Mouse (Mus musculus): ENCODE data around the gene Clstn2. TPM values are rescaled to one million over a fixed set of nuclear protein-coding genes. Genes with fewer than 3 reads are reported as not detected.

Gene Clstn2
- total RNA-seq, 2 experiments from 2014 or later = 93.4 to 102 TPM

DNA sequence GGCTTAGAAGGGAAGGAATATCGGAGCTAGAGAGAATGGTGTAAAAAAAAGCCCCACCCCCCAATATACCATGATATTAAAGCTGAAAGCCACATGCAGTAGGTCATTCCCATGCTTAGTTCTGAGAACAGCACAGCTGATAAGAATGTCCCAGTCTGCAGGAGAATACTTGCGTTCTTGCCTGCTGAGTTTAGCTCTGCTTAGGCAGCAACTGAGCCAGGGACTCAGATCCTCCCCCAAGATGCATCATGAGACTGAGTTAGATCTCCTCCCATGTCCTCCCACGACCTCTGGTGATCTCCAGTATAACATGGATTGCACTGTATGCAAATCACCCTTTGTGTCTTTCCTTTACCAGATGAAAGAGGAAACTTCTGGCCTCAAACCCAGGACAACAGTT lies 219.8 kb downstream of the Clstn2 start:
- DNase-seq (ENCODE audit: extremely low spot score in 1 of 2, low spot score in 2 of 2) = no peak
- intact Hi-C loops (cut with DNase I) = no loop called here

GRCm38 (mm10) chr9:97807031-97807430 lies 225.9 kb downstream of the Clstn2 start:
- intact Hi-C loops (cut with DNase I) = no loop called here
- DNase-seq (ENCODE audit: extremely low spot score in 1 of 2, low spot score in 2 of 2) = no peak

GRCm38 (mm10) chr9:97793661-97794060 lies 239.3 kb downstream of the Clstn2 start:
- intact Hi-C loops (cut with DNase I) = no loop called here
- DNase-seq (ENCODE audit: extremely low spot score in 1 of 2, low spot score in 2 of 2) = no peak

DNA sequence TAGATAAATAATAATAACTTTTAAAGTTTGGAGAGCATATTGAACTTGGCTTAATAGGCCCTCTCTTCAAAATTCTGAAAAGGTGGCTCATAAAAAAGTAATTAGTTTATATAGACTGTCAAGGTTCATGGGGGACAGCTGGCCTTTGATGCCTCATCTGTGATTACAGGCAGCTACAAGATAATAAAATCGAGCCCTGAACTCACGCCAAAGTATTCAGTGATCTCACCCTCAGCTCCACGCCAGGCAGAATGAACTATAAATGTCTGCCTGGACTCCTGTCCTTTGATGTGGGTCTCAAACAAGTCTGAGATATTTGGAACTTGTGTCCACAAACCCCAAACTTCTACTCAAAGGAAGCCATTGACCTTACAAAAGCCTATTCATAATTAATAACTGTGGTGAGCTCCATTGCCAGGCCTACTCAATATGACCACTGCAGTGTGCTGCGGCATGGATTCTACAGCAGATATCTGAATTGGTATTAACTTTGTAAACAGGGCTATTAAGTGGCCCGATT lies 244.8 kb downstream of the Clstn2 start:
- intact Hi-C loops (cut with DNase I) = no loop called here
- no peak for DNase-seq (ENCODE audit: extremely low spot score in 1 of 2, low spot score in 2 of 2)

GRCm38 (mm10) chr9:97780032-97780616 lies 252.9 kb downstream of the Clstn2 start:
- DNase-seq (ENCODE audit: extremely low spot score in 1 of 2, low spot score in 2 of 2) = no peak
- intact Hi-C loops (cut with DNase I) = no loop called here

- intact Hi-C loops (cut with DNase I) = no loop called here
- DNase-seq (ENCODE audit: extremely low spot score in 1 of 2, low spot score in 2 of 2) = no peak
These were observed 257.2 kb downstream of the Clstn2 start for GRCm38 (mm10) chr9:97775770-97776169.

DNA sequence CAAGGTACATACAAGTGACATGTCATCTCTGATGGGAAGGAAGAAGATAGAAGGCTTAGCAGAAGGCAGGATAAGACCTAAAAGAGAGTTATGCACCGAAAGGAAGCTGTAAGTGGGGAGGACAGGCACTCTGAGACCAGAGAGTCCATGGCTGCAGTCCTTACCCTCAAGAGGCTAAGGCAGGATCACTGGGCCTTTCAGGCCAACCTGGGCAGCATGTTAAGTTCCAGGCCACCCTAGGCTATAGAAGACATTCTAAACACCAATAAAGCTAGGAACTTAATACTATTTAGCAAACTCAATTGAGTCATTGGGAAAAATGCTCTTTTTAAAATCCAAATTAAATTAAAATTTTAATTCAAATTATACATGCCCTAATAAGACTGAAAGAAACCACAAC lies 258.0 kb downstream of the Clstn2 start:
- intact Hi-C loops (cut with DNase I) = no loop called here

GRCm38 (mm10) chr9:97773911-97774310 lies 259.1 kb downstream of the Clstn2 start:
- intact Hi-C loops (cut with DNase I) = no loop called here
- no peak for DNase-seq (ENCODE audit: extremely low spot score in 1 of 2, low spot score in 2 of 2)

More for the DNA sequence above, 258.0 kb downstream of the Clstn2 start:
- DNase-seq (ENCODE audit: extremely low spot score in 1 of 2, low spot score in 2 of 2) = no peak

GRCm38 (mm10) chr9:97772431-97772830 lies 260.6 kb downstream of the Clstn2 start:
- DNase-seq (ENCODE audit: extremely low spot score in 1 of 2, low spot score in 2 of 2) = no peak
- intact Hi-C loops (cut with DNase I) = no loop called here

GRCm38 (mm10) chr9:97769331-97769730 lies 263.6 kb downstream of the Clstn2 start:
- no peak for DNase-seq (ENCODE audit: extremely low spot score in 1 of 2, low spot score in 2 of 2)
- intact Hi-C loops (cut with DNase I) = no loop called here

DNA sequence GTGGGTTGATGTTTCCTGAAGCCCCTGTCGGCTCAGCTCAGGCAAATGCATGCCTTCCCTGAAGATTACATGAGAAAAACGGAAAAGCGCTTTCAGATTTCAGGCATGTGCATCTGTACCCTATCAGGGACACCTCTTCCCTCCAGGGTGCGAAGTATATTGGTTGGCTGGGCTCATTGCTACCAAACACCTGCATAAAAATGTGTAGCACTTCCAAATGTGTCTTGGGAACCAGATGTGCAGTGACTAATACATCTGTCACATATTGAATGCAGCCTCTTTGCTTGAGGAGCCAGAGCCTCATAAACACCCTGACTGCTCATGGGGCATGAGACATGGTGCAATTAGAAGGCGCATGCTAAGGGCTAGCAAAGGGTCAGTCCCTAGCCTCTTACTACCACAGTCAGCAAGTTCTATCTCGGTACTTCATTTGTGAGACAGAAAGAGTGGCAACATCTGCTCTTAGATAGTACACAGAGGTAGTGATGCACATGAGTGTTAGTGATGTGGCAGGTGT lies 267.7 kb downstream of the Clstn2 start:
- intact Hi-C loops (cut with DNase I) = no loop called here
- DNase-seq (ENCODE audit: extremely low spot score in 1 of 2, low spot score in 2 of 2) = no peak

DNA sequence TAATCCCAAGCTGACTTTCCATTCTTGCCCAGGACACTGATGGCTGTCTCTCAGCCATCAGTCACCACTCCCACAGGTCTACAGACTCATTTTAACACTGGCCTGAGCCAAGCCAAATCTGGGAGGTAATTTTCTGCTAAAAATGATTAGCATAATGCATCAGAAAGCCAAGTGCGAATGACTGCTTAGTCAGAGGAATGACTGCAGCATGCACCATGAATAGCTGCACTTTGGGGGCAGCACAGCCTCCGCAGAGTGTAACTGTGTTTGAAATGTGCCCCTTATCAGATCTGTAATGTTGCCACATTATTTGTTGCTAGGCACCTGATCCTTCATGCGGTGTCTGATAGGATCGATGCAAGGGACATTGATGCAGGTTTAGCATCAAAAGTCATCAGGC lies 269.9 kb downstream of the Clstn2 start:
- no peak for DNase-seq (ENCODE audit: extremely low spot score in 1 of 2, low spot score in 2 of 2)

DNA sequence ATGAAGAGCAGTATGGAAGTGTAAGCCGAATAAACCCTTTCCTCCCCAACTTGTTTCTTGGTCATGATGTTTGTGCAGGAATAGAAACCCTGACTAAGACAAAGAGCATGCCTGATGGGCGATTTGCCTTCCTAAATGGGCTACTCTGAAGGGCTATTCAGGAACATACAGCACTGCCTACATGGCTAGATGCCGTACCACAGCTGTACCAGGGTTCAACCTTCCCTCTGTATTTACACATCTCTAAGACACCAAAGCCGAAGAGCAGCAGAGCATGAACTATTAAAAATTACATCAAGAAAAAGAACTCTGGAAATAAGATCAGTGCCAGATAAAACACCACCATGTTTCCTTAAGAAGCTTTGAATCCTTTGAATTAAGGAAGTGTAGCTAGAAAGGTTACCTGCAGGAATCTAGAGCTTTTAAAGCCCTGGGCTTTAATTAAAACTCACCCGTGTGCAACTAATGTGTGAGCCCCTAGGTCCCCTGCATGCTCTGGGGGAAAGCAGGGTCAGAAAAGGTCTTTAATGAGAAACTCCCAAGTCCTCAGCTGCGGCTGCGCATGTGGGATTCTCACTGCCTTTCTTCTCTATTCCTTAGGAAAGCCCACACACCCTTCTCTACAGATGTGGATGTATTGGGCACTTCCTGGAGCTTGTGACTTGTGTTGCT lies 277.2 kb downstream of the Clstn2 start:
- no peak for DNase-seq (ENCODE audit: extremely low spot score in 1 of 2, low spot score in 2 of 2)
- intact Hi-C loops (cut with DNase I) = no loop called here

More for the DNA sequence above, 269.9 kb downstream of the Clstn2 start:
- intact Hi-C loops (cut with DNase I) = no loop called here

DNA sequence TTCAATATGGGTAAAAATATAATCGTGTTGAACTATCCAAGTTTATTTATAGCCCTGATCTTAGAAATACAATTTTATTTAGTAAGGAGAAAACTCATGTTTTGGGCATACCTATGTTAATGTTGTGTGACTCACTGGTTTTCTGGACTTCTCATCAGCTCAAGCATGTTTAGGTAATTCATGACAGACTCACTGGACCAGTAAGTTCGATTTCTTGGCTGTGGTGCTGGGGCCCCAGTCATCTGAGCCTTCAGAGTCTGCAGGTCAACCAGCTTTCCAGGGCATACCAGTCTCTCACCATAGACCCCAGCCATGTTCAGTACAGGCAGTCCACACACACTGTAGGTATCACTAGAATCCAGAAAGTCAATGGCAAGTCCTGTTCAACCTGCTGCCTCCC lies 279.3 kb downstream of the Clstn2 start:
- DNase-seq (ENCODE audit: extremely low spot score in 1 of 2, low spot score in 2 of 2) = no peak
- intact Hi-C loops (cut with DNase I) = no loop called here

GRCm38 (mm10) chr9:97746574-97746973 lies 286.4 kb downstream of the Clstn2 start:
- intact Hi-C loops (cut with DNase I) = no loop called here
- DNase-seq (ENCODE audit: extremely low spot score in 1 of 2, low spot score in 2 of 2) = no peak

DNA sequence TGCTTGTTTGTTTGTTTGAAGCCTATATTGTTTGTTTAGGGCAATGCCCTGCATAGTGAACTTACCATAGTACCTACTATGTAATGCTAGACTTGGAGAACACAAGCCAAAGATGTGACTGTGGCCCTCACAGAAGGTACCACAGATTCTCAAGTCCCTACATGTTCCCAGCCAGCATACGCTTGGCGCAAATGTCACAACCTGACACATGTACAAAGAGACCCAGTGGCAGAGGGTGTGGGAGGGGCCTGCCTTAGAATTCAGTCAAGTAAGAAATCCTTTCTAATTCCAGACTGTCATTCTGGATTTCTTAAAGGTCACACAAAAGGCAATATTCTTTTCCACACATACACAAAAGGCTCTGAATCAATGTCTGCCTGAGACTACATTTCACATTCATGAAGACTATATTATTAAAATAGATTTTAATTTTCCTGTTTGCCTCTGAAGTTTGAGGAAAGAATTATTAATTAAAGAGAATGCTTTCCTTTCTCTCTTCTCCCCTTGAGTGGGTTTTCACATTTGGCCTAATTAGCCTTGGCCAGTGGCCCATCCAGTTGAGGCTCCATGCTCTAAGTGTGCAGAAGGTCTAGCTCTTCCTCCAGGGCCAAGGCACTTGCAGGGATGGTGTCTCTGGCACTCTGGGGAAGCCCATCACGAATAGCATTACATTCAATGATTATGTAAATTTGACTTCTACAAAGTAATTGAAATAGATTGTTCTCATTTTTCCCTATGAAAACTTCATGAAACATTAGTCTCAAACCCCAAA lies 305.1 kb downstream of the Clstn2 start:
- intact Hi-C loops (cut with DNase I) = no loop called here
- no peak for DNase-seq (ENCODE audit: extremely low spot score in 1 of 2, low spot score in 2 of 2)

DNA sequence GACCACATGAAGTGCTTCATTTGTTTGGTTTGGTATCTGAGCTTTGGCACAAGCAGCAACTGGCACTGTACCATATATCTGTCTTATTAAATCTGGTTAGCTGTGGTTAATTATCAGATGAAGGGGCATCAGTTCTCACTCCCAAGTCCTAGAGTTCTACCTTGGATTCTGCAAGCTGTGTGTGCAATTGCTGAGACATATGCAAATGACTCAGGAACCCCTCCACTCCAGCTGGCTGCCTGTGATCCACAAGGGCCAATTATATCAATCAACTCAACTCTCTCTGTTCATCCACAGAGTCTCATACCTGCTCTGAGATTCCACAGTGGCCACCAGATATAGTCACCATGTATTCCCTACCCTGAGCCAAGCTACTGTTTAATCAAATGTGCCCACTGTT lies 315.3 kb downstream of the Clstn2 start:
- intact Hi-C loops (cut with DNase I) = no loop called here
- no peak for DNase-seq (ENCODE audit: extremely low spot score in 1 of 2, low spot score in 2 of 2)

DNA sequence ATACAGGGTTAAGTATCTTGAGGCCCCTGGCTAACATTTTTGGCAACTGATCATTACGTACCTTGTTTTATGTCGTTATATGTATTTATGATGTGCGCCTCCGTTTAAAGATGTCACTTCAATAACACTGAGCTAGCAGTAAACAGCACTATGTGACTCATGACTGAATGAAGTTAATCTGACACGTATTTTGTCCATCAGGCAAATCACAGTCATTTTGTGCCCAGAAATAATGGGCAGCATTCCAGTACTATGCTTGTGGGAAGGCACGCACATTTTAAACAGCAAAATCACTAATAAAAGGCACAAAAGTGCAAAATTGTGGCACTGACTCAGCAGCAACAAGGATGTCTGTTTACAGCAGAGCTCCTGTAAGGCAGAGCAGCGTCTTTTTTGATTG lies 316.0 kb downstream of the Clstn2 start:
- DNase-seq (ENCODE audit: extremely low spot score in 1 of 2, low spot score in 2 of 2) = peak in 1 of 2 experiments; percentile 9
- intact Hi-C loops (cut with DNase I) = no loop called here

- DNase-seq (ENCODE audit: extremely low spot score in 1 of 2, low spot score in 2 of 2) = no peak
- intact Hi-C loops (cut with DNase I) = no loop called here
These were observed 320.1 kb downstream of the Clstn2 start for GRCm38 (mm10) chr9:97712888-97713287.

Measured in left cerebral cortex, postnatal 10 days (tissue).